Mouse (Mus musculus): ENCODE measurements around the gene Gabbr2. TPM values are rescaled to one million over a fixed set of nuclear protein-coding genes. Genes with fewer than 3 reads are reported as not detected.

The Gabbr2 gene
- total and polyA plus RNA-seq, 3 experiments, result not detected

GRCm38 (mm10) chr4:46854686-46855385 is 136.8 kb downstream of the Gabbr2 start:
- dilution Hi-C loops (cut with MboI; ENCODE audit: extremely low pct_ligation_motif_present, extremely low pct_unique_long_range_greater_than_20kb, low sequenced_read_pairs), result no loop called here
- in situ Hi-C loops (cut with MboI; ENCODE audit: low pct_ligation_motif_present, low pct_unique_long_range_greater_than_20kb, low sequenced_read_pairs), result no loop called here
- TF ChIP-seq ETS1 (conservative IDR thresholded peaks at IDR 0.05; ENCODE audit: low read depth, low read length), result no peak
- no peak for TF ChIP-seq MAZ (IDR thresholded peaks at IDR 0.05; ENCODE audit: low read depth, low read length)
- TF ChIP-seq TCF12 (IDR thresholded peaks at IDR 0.05; ENCODE audit: low read depth, low read length), result no peak
- Histone ChIP-seq H3K36me3 (replicated peaks in 1 of 2; ENCODE audit: control insufficient read depth in 1 of 2, insufficient read depth in 1 of 2, low read length in 1 of 2) (no peaks in the 10 kb centered on the region), H3K9me3 (replicated peaks; ENCODE audit: low read length) (peaks cover 8% of the 10 kb centered on the region), H3K4me1 (ENCODE audit: control insufficient read depth in 1 of 2, insufficient read depth in 2 of 2) (no peaks in the 10 kb centered on the region), H3K4me2 (ENCODE audit: insufficient read depth, low read depth, poor library complexity, severe bottlenecking) (no peak overlapping the region), H3K27ac (ENCODE audit: insufficient read depth, low read depth) (no peak overlapping the region), H3K79me2 (replicated peaks; ENCODE audit: control insufficient read depth, extremely low read depth, insufficient read depth, poor library complexity, severe bottlenecking) (no peaks in the 10 kb centered on the region), H3K9ac (ENCODE audit: insufficient read depth, low read depth) (no peak overlapping the region), H3K27me3 (replicated peaks) (peaks cover 70% of the 10 kb centered on the region), H3K4me3 (replicated peaks in 1 of 3; ENCODE audit: low read depth in 2 of 3, low read length in 2 of 3, poor library complexity in 1 of 3) (no peak overlapping the region)
- DNase-seq (ENCODE audit: extremely low read depth), result no peak

- TF ChIP-seq GABPA (IDR thresholded peaks at IDR 0.05; ENCODE audit: insufficient replicate concordance, low read depth, low read length) (no peak), ZC3H11A (IDR thresholded peaks at IDR 0.05; ENCODE audit: low read depth, low read length) (no peak)
- DNase-seq (ENCODE audit: extremely low read depth), result no peak
- H3K27ac ChIP-seq (ENCODE audit: insufficient read depth, low read depth), result no peak overlapping the region
- H3K36me3 ChIP-seq (replicated peaks in 1 of 2; ENCODE audit: control insufficient read depth in 1 of 2, insufficient read depth in 1 of 2, low read length in 1 of 2), result no peaks in the 10 kb centered on the region
- H3K27me3 ChIP-seq (replicated peaks), result peaks cover 65% of the 10 kb centered on the region
- no peaks in the 10 kb centered on the region for H3K79me2 ChIP-seq (replicated peaks; ENCODE audit: control insufficient read depth, extremely low read depth, insufficient read depth, poor library complexity, severe bottlenecking)
- dilution Hi-C loops (cut with MboI; ENCODE audit: extremely low pct_ligation_motif_present, extremely low pct_unique_long_range_greater_than_20kb, low sequenced_read_pairs), result no loop called here
- H3K4me2 ChIP-seq (ENCODE audit: insufficient read depth, low read depth, poor library complexity, severe bottlenecking), result no peak overlapping the region
- no peaks in the 10 kb centered on the region for H3K4me1 ChIP-seq (ENCODE audit: control insufficient read depth in 1 of 2, insufficient read depth in 2 of 2)
- no peak overlapping the region for H3K4me3 ChIP-seq (replicated peaks in 1 of 3; ENCODE audit: low read depth in 2 of 3, low read length in 2 of 3, poor library complexity in 1 of 3)
- H3K9ac ChIP-seq (ENCODE audit: insufficient read depth, low read depth), result no peak overlapping the region
- in situ Hi-C loops (cut with MboI; ENCODE audit: low pct_ligation_motif_present, low pct_unique_long_range_greater_than_20kb, low sequenced_read_pairs), result no loop called here
- H3K9me3 ChIP-seq (replicated peaks; ENCODE audit: low read length), result peaks cover 13% of the 10 kb centered on the region
Measured at GRCm38 (mm10) chr4:46853852-46854460, 137.7 kb downstream of the Gabbr2 start.

- dilution Hi-C loops (cut with MboI; ENCODE audit: extremely low pct_ligation_motif_present, extremely low pct_unique_long_range_greater_than_20kb, low sequenced_read_pairs), result no loop called here
- TF ChIP-seq BHLHE40 (IDR thresholded peaks at IDR 0.05; ENCODE audit: low read depth, low read length), result no peak
- TF ChIP-seq POLR2A (IDR thresholded peaks at IDR 0.05; ENCODE audit: low read depth, low read length), result no peak
- TF ChIP-seq NRF1 (IDR thresholded peaks at IDR 0.05; ENCODE audit: low read depth, low read length), result no peak
- no peak for TF ChIP-seq ELF1 (IDR thresholded peaks at IDR 0.05; ENCODE audit: low read depth, low read length)
- no peak for TF ChIP-seq ZMIZ1 (IDR thresholded peaks at IDR 0.05; ENCODE audit: low read depth, low read length)
- TF ChIP-seq EP300 (IDR thresholded peaks at IDR 0.05; ENCODE audit: low read length), result no peak
- TF ChIP-seq ZC3H11A (IDR thresholded peaks at IDR 0.05; ENCODE audit: low read depth, low read length), result no peak
- TF ChIP-seq UBTF (IDR thresholded peaks at IDR 0.05; ENCODE audit: low read depth, low read length), result no peak
- TF ChIP-seq CTCF (conservative IDR thresholded peaks at IDR 0.05 in 1 of 2, IDR thresholded peaks at IDR 0.05 in 1 of 2; ENCODE audit: low read depth in 2 of 2, low read length in 2 of 2), result no peak
- no peak for TF ChIP-seq RAD21 (IDR thresholded peaks at IDR 0.05; ENCODE audit: low read depth, low read length)
- peaks cover 27% of the 10 kb centered on the region for H3K9me3 ChIP-seq (replicated peaks; ENCODE audit: low read length)
- no peak overlapping the region for H3K27ac ChIP-seq (ENCODE audit: insufficient read depth, low read depth)
- no peak for DNase-seq (ENCODE audit: extremely low read depth)
- H3K4me1 ChIP-seq (ENCODE audit: control insufficient read depth in 1 of 2, insufficient read depth in 2 of 2), result 0 out of 4 replicates have a peak, but pooled peaks cover 0 to 2% of the 10 kb centered on the region in 2 experiments
- no peak overlapping the region for H3K4me2 ChIP-seq (ENCODE audit: insufficient read depth, low read depth, poor library complexity, severe bottlenecking)
- in situ Hi-C loops (cut with MboI; ENCODE audit: low pct_ligation_motif_present, low pct_unique_long_range_greater_than_20kb, low sequenced_read_pairs), result no loop called here
- H3K9ac ChIP-seq (ENCODE audit: insufficient read depth, low read depth), result no peak overlapping the region
- H3K4me3 ChIP-seq (replicated peaks in 1 of 3; ENCODE audit: low read depth in 2 of 3, low read length in 2 of 3, poor library complexity in 1 of 3), result no peak overlapping the region
- peaks cover 39% of the 10 kb centered on the region for H3K27me3 ChIP-seq (replicated peaks)
- H3K36me3 ChIP-seq (replicated peaks in 1 of 2; ENCODE audit: control insufficient read depth in 1 of 2, insufficient read depth in 1 of 2, low read length in 1 of 2), result no peaks in the 10 kb centered on the region
- no peaks in the 10 kb centered on the region for H3K79me2 ChIP-seq (replicated peaks; ENCODE audit: control insufficient read depth, extremely low read depth, insufficient read depth, poor library complexity, severe bottlenecking)
Measured at GRCm38 (mm10) chr4:46847745-46848144, 143.9 kb downstream of the Gabbr2 start.
